Mouse (Mus musculus): Measurements from ENCODE around the gene Ttc4.

- TF ChIP-seq CTCF (IDR thresholded peaks at IDR 0.05; ENCODE audit: low read depth, low read length) (no peak), POLR2A (IDR thresholded peaks at IDR 0.05; ENCODE audit: insufficient read depth, low read length) (no peak)
Measured at GRCm38 (mm10) chr4:106633281-106634085, 45.3 kb downstream of the Ttc4 start.

Measured in ES-Bruce4 (cell line).